Mouse (Mus musculus): ENCODE measurements around the gene Sbno1.
A peak's percentile ranks its signal among the peaks of the same experiment; 100 is the strongest.
"Not testable (repeated sequence)": the region's sequence is repeated elsewhere in the genome, so short reads cannot be mapped to it uniquely, and the experiment has no call there.

The Sbno1 gene

GRCm38 (mm10) chr5:124425412-124426259 lies at the start of gene Sbno1:
Sbno1 (minus strand) TSS chr5:124426001.
- peak; percentile 95 for DNase-seq (ENCODE audit: low spot score)

- DNase-seq (ENCODE audit: low spot score) = no peak
Observed at GRCm38 (mm10) chr5:124470591-124471171, 44.9 kb upstream of the Sbno1 start.

- no peak for DNase-seq (ENCODE audit: low spot score)
Observed at GRCm38 (mm10) chr5:124469486-124469885, 43.7 kb upstream of the Sbno1 start.

- no peak for DNase-seq (ENCODE audit: low spot score)
Observed at GRCm38 (mm10) chr5:124468365-124468764, 42.6 kb upstream of the Sbno1 start.

GRCm38 (mm10) chr5:124467766-124468165 lies 42.0 kb upstream of the Sbno1 start:
- DNase-seq (ENCODE audit: low spot score) = no peak

- no peak for DNase-seq (ENCODE audit: low spot score)
Observed at GRCm38 (mm10) chr5:124464905-124465304, 39.1 kb upstream of the Sbno1 start.

GRCm38 (mm10) chr5:124463462-124463861 lies 37.7 kb upstream of the Sbno1 start:
- DNase-seq (ENCODE audit: low spot score) = no peak

- DNase-seq (ENCODE audit: low spot score) = no peak
Observed at GRCm38 (mm10) chr5:124462297-124463025, 36.7 kb upstream of the Sbno1 start.

- not testable (repeated sequence) for DNase-seq (ENCODE audit: low spot score)
Observed at GRCm38 (mm10) chr5:124460922-124461321, 35.1 kb upstream of the Sbno1 start.

GRCm38 (mm10) chr5:124456762-124457161 lies 31.0 kb upstream of the Sbno1 start:
- DNase-seq (ENCODE audit: low spot score) = no peak

GRCm38 (mm10) chr5:124454082-124454419 lies 28.2 kb upstream of the Sbno1 start:
- DNase-seq (ENCODE audit: low spot score) = no peak

- no peak for DNase-seq (ENCODE audit: low spot score)
Observed at GRCm38 (mm10) chr5:124453339-124454081, 27.7 kb upstream of the Sbno1 start.

GRCm38 (mm10) chr5:124452494-124453228 lies 26.9 kb upstream of the Sbno1 start:
- no peak for DNase-seq (ENCODE audit: low spot score)

GRCm38 (mm10) chr5:124450641-124451340 lies 25.0 kb upstream of the Sbno1 start:
- no peak for DNase-seq (ENCODE audit: low spot score)

- DNase-seq (ENCODE audit: low spot score) = no peak
Observed at GRCm38 (mm10) chr5:124450051-124450450, 24.2 kb upstream of the Sbno1 start.

GRCm38 (mm10) chr5:124449494-124449893 lies 23.7 kb upstream of the Sbno1 start:
- no peak for DNase-seq (ENCODE audit: low spot score)

GRCm38 (mm10) chr5:124446301-124446881 lies 20.6 kb upstream of the Sbno1 start:
- DNase-seq (ENCODE audit: low spot score) = peak; percentile 81

GRCm38 (mm10) chr5:124445621-124446293 lies 20.0 kb upstream of the Sbno1 start:
- peak; percentile 32 for DNase-seq (ENCODE audit: low spot score)

GRCm38 (mm10) chr5:124444661-124445561 lies 19.1 kb upstream of the Sbno1 start:
- peak; percentile 79 for DNase-seq (ENCODE audit: low spot score)

All from embryo, embryonic 10.5 days (tissue).